Mouse (Mus musculus) limb, embryonic 10.5 days (tissue): Measurements from ENCODE around the gene Mtg2. TPM values are rescaled to one million over a fixed set of nuclear protein-coding genes. Genes with fewer than 3 reads are reported as not detected.

Experiments used
- DNase-seq: peaks from one replicate; pipeline ENCODE4 v3.0.0-alpha.2; 2017; ENCODE audit warnings: low spot score
- H3K27ac ChIP-seq: fragments of 300-500 bp; sonication (generic); 2 replicates; pipeline ENCODE4 v1.5.1; 2016; ENCODE audit warnings: mild to moderate bottlenecking
- H3K27me3 ChIP-seq: fragments of 300-500 bp; sonication (generic); 2 replicates; pipeline ENCODE4 v1.6.1; 2016; ENCODE audit warnings: low read depth, mild to moderate bottlenecking; ENCODE audit not compliant: poor library complexity, severe bottlenecking
- H3K36me3 ChIP-seq: fragments of 300-500 bp; sonication (generic); 2 replicates; pipeline ENCODE4 v1.6.1; 2016; ENCODE audit warnings: mild to moderate bottlenecking, moderate library complexity
- H3K4me1 ChIP-seq: fragments of 300-500 bp; sonication (generic); 2 replicates; pipeline ENCODE4 v1.6.1; 2016
- H3K4me3 ChIP-seq: fragments of 300-500 bp; sonication (generic); 2 replicates; pipeline ENCODE4 v1.5.1; 2016; ENCODE audit warnings: mild to moderate bottlenecking, moderate library complexity
- H3K9me3 ChIP-seq: fragments of 300-500 bp; sonication (generic); replicated peaks from 2 replicates; pipeline ENCODE4 v1.6.1; 2016; ENCODE audit warnings: mild to moderate bottlenecking
- WGBS: fragments of 180-500 bp; shearing (Covaris S2); methylation state at CpG from one replicate; pipeline ENCODE4 v1.1.7; 2016; 5-methylcytosine and 5-hydroxymethylcytosine counted together
- polyA plus RNA-seq: library from polyadenylated mRNA; unstranded; fragments of >200 nt; fragmentation: Nextera tagmentation; extraction: Ambion mirVana; gene quantifications from 2 replicates; pipeline ENCODE4 v1.2.1, GENCODE M21; 2016

Gene Mtg2
- polyA plus RNA-seq, 1 experiment from 2014 or later, result 32.1 TPM

DNA sequence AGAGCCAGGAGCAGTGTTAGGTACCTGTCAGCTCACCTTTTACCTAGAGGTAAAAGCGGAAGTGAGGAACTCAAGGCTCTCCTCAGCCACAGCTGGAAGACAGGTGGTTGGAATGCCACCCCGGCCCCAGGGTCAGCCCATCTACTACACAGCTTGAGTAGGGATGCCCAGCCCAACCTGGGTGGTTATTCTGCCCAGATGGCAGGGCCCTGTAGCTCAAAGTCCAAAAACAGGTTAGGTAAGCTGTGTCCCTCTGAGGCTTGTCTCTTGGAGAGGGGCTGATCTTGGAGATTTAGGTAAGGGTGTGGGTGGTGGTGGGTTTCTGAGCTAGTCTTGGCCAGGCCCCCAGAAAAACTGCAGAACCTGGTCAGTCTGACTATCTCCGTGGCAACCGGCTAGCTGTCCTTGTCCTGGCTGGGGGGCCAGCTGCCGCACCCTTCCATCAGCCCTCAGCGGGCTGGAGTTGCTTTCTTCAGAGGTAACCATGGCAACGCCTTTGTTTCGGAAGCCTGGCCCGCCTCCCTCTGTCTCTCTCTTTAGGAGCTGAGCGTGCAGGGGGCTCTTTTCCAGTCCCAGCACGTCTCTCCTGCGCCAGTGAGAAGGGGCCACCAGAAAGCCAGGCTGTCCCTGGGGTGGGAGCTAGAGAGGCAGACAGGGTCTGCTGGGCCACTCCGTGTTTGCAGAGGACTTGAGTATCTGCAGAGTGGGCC lies 47.3 kb downstream of the Mtg2 start:
- no peak for DNase-seq
- H3K4me3 ChIP-seq, result peak overlapping the region; percentile 81
- peaks cover 25% of the 10 kb centered on the region for H3K4me1 ChIP-seq
- H3K27me3 ChIP-seq, result peaks cover 7% of the 10 kb centered on the region; the same call in 1 of the 2 replicates
- H3K9me3 ChIP-seq, result no peaks in the 10 kb centered on the region
- 0 out of 2 replicates have a peak overlapping the region, but pooled peaks have one; percentile 10 for H3K27ac ChIP-seq
- no peaks in the 10 kb centered on the region for H3K36me3 ChIP-seq
- 12% methylated on average over 13 of the region's 13 CpGs for WGBS

DNA sequence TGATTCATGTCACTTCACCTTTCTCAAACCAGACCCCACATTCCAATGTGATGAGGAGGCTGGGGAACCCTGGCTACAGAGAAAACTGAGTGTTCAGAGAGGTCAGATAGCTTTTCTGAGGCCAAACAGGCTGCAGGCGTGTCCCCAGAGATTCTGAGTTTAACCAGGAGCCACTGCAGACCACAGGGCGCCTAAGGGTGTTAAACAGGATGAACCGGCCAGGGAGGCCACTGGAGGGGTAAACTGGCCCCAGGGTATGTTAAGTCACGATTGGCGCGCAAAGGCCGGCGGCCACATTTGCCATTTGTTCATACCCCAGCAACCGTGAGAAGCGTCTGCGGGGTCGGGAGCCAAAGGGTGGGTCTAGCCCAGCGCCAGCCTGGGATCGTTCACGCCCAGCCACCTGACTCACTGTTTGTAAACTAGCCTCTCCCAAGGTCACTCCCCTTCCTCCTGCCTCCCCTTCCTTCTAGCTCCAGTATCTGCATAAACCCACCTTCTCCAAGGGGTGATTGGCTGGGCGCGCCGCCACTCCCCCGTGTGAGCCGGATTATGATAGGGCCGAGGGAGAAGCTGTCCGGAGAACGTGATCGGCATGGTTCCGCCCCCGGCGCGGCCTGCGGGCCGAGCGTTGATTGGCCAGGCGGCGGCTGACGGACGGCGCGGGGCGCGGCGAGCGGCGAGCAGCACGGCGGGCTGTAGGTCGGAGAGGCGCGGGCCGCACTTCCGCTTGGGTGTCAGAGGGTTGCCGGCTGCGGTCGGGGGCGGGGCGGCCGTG lies 48.5 kb downstream of the Mtg2 start, which contains the start of gene Osbpl2:
TSS of gene Osbpl2 (plus strand) at position 646 of the 778 bp plus-strand sequence.
- Histone ChIP-seq H3K27ac (peak within 1 kb of the TSS; percentile 80), H3K27me3 (peaks cover 7% of the 10 kb centered on the region; the same call in 1 of the 2 replicates), H3K36me3 (peaks cover 3% of the 10 kb centered on the region; the same call in 1 of the 2 replicates), H3K9me3 (no peaks in the 10 kb centered on the region), H3K4me1 (peaks cover 25% of the 10 kb centered on the region), H3K4me3 (peak within 1 kb of the TSS; percentile 81)
- DNase-seq, result peak; percentile 98
- under 1% methylated on average over 55 of the region's 55 CpGs for WGBS

DNA sequence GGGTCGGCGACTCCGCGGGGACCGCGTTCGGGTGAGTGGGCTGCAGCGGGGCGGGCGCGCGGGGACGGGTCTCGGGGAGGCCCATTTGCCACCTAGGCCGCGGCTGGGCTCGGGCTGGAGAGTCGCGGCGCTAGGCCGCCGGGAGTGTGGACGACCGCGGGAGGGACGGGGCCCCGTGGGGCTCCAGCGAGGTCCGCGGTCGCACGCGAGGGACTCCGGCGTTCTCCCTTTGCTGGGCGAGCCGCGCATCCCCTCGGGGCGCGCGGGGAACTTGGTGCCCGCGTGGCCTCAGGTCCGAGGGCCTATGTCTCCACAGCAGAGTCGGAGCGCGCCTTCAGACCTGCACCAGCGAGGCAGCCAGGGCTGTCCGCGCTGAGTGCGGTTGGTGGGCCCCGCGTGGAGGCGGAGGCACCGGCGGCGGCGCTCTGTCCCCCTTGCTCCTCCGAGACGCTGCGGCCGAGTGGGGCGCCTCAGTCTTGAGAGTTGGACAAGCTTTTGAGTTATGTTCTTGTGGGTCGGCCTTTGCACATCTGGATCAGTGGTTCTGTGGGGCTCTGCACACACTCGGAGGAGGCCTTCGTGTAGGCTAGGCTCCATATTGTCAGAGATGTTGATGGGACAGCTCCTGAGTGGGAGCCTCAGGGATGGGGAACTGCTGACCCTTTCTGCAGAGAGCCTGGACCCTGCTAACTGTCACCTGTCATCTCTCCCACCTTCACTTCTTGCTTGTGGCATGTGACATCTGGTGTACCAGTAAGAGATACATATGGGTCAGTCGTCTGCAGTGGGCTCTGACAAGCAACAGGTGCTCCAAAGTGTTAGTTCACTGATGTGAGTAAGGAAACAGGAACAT lies 49.3 kb downstream of the Mtg2 start:
- peak overlapping the region; percentile 80 for H3K27ac ChIP-seq
- WGBS, result 1% methylated on average over 68 of the region's 68 CpGs
- DNase-seq, result no peak
- peaks cover 25% of the 10 kb centered on the region for H3K4me1 ChIP-seq
- H3K36me3 ChIP-seq, result peaks cover 5% of the 10 kb centered on the region; the same call in 1 of the 2 replicates
- peaks cover 7% of the 10 kb centered on the region; the same call in 1 of the 2 replicates for H3K27me3 ChIP-seq
- H3K4me3 ChIP-seq, result peak overlapping the region; percentile 81
- no peaks in the 10 kb centered on the region for H3K9me3 ChIP-seq

DNA sequence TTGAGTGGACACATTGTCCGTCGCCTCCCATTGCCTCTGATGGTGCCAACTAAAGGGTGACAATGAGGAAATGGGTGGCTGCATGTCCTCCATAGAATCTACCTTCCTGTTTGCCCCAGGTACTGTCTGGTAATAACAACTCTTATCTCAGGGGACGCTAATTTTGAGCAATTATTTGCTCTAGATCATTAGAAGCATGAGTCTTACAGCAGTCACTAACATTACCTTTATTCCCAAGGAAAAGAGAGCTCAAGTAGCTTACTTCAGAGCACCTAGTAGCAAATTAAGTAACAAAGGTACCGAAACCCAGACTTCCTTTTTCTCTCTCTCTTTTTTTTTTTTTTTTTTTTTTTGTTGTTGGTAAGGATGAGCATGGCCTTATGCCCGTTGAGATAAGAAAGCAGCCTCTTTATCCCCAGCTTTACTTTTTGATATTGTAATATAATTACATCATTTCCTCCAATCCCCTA lies 49.9 kb downstream of the Mtg2 start:
- no peak for DNase-seq
- Histone ChIP-seq H3K4me1 (peaks cover 26% of the 10 kb centered on the region), H3K27ac (no peak overlapping the region), H3K27me3 (peaks cover 7% of the 10 kb centered on the region; the same call in 1 of the 2 replicates), H3K4me3 (peak overlapping the region; percentile 81), H3K9me3 (no peaks in the 10 kb centered on the region), H3K36me3 (peaks cover 5% of the 10 kb centered on the region; the same call in 1 of the 2 replicates)
- 72% methylated on average over 5 of the region's 5 CpGs for WGBS

DNA sequence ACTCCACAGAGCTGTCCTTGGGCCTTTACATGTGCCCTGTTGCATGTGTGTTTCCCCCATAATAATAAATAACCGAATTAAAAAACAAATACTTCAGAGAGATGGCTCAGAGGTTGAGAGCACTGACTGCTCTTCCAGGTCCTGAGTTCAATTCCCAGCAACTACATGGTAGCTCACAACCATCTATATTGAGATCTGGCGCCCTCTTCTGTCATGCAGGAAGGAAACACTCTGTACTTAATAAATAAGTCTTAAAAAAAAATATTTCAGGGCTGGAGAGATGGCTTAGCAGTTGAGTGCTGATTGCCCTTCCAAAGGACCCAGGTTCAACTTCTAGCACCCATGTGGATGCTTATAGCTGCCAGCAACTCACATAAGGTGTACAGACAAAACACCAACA lies 53.8 kb downstream of the Mtg2 start:
- Histone ChIP-seq H3K9me3 (no peaks in the 10 kb centered on the region), H3K36me3 (peaks cover 5% of the 10 kb centered on the region; the same call in 1 of the 2 replicates), H3K4me3 (no peak overlapping the region), H3K4me1 (peaks cover 31% of the 10 kb centered on the region), H3K27ac (no peak overlapping the region), H3K27me3 (no peaks in the 10 kb centered on the region)
- 86% methylated on average over 2 of the region's 2 CpGs for WGBS
- DNase-seq, result no peak

DNA sequence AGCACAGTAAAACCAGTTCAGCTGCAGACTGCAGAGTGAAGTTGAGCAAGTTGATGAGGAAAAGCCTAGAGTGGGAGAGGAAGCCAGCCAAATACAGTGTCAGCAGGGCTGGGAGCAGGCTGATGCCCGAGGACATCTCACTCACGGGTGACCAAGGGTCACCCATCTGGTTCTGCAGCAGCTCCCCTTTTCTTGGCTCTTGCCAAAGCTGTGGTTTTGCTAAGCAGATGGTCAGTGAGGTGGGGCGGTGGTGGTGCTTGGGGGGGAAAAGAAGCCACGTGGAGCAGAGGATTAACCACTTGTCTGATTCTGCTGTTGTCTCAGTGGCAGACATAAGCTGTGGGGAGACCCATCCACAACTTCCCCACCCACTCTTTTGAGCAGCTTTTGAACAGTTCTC lies 55.8 kb downstream of the Mtg2 start:
- 28% methylated on average over 4 of the region's 4 CpGs for WGBS
- no peak overlapping the region for H3K27ac ChIP-seq
- no peaks in the 10 kb centered on the region for H3K9me3 ChIP-seq
- no peak for DNase-seq
- no peaks in the 10 kb centered on the region for H3K27me3 ChIP-seq
- peaks cover 23% of the 10 kb centered on the region; the same call in 1 of the 2 replicates for H3K4me1 ChIP-seq
- H3K4me3 ChIP-seq, result no peak overlapping the region
- peaks cover 5% of the 10 kb centered on the region; the same call in 1 of the 2 replicates for H3K36me3 ChIP-seq

DNA sequence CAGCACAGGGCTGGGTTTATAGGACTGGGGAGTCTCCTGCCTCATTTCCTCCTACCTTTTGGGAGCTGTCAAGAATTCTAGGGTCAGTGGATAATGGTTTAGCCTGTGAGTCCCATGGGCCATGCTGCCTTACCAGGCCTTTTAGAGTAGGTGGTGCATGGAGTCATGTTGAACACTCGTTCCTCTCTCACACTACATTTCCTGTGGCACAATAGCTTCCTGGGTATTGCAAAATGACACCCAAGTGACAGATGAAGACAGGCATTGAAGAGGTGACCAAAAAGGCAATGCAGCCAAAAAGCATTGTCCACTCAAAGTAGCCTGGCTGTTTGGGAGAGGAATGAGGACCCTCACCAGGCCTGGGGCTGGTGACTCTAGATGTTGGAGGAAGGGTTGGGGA lies 57.3 kb downstream of the Mtg2 start:
- H3K9me3 ChIP-seq, result no peaks in the 10 kb centered on the region
- H3K27me3 ChIP-seq, result no peaks in the 10 kb centered on the region
- DNase-seq, result no peak
- 73% methylated on average over 1 of the region's 1 CpGs for WGBS
- no peak overlapping the region for H3K27ac ChIP-seq
- H3K4me1 ChIP-seq, result peaks cover 23% of the 10 kb centered on the region; the same call in 1 of the 2 replicates
- H3K4me3 ChIP-seq, result no peak overlapping the region
- peaks cover 5% of the 10 kb centered on the region; the same call in 1 of the 2 replicates for H3K36me3 ChIP-seq

DNA sequence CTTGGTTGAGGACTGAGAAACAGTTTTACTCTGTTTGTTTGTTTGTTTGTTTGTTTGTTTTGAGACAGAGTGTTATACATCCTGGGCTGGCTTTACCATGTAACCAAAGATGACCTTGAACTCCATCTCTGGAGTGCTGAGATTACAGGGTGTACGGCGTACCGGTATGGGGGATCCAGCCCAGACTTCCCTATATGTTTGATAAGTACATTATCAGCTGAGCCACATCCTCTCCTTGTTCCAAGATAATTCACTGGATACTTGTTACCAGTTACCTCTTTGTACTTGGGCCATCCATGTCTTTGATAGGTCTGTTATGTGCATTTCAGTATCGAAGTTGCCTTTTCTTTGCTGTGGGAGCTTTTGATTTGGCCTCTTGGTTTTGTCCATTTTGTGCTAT lies 62.8 kb downstream of the Mtg2 start:
- DNase-seq, result no peak
- Histone ChIP-seq H3K27me3 (no peaks in the 10 kb centered on the region), H3K27ac (no peak overlapping the region), H3K9me3 (no peaks in the 10 kb centered on the region), H3K4me3 (no peak overlapping the region), H3K4me1 (no peaks in the 10 kb centered on the region), H3K36me3 (peaks cover 1% of the 10 kb centered on the region; the same call in 1 of the 2 replicates)
- 97% methylated on average over 4 of the region's 4 CpGs for WGBS

DNA sequence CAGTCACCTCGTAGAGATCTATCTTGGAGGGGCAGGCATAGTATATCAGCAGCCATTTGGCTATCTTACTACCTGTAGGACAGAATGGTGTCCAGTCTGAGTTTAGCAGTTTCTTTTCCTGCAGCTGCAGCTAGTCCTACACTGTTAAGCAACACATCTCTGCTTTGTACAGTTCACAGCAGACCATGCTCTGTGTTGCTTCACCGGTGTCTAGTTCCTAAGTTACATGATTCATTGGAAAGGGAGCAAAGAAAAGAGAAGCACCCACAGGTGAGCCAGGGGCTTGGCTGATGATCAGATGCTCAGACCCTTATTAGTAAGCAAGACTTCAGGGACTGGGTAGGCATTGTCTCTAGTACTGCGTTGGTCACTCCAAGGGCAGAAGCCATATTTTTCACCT lies 63.5 kb downstream of the Mtg2 start:
- Histone ChIP-seq H3K9me3 (no peaks in the 10 kb centered on the region), H3K27me3 (no peaks in the 10 kb centered on the region), H3K36me3 (peaks cover 8% of the 10 kb centered on the region), H3K4me1 (no peaks in the 10 kb centered on the region), H3K4me3 (no peak overlapping the region), H3K27ac (no peak overlapping the region)
- 80% methylated on average over 3 of the region's 3 CpGs for WGBS
- DNase-seq, result no peak

DNA sequence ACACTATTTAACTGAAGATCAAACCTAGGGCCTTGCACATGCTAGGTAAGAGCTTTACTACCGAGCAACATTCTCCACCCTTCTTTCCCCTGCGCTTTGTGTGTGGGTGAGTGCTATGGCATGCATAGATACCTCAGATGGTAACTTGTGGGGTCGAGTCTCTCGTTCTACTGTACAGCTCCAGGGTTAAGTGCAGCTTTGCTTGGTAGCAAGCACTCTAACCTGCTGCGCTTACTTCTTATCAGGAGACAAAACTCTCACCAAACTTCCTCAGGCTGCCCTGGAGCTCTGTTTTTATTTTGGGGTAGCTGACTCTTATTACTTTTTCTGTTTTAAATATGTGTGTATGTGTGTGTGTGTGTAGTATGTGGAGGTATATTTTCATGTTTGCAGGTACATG lies 65.0 kb downstream of the Mtg2 start:
- no peak for DNase-seq
- WGBS, result 88% methylated on average over 5 of the region's 5 CpGs

More for the DNA sequence above, 65.0 kb downstream of the Mtg2 start:
- Histone ChIP-seq H3K27me3 (no peaks in the 10 kb centered on the region), H3K27ac (no peak overlapping the region), H3K9me3 (no peaks in the 10 kb centered on the region), H3K4me1 (no peaks in the 10 kb centered on the region), H3K36me3 (peaks cover 8% of the 10 kb centered on the region), H3K4me3 (no peak overlapping the region)
